Mouse (Mus musculus): Measurements from ENCODE around the gene Fads3. TPM values are rescaled to one million over a fixed set of nuclear protein-coding genes. Genes with fewer than 3 reads are reported as not detected.

Gene Fads3
- polyA plus RNA-seq, 1 experiment from 2014 or later = 5.8 TPM

DNA sequence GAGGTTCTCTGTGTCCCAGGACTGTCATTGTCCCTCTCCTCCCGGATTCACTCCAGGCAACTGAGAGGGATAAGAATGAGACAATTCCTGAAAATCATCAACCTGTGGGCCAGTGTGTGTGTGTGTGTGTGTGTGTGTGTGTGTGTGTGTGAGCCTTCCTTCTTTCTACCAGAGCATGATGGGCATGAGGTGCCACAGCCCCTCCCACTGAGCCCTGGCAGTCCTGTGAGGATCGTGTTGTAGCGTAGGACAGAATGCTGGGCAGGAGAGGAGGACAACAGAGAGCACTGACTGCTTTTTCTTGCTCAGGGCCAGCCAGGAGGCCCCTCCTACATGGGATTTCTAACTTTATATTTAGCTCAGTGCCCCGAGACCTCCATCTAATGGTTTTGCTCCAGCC is 1.4 kb downstream of the Fads3 start:
- no peak overlapping the region for H3K27ac ChIP-seq
- H3K4me3 ChIP-seq = 0 out of 2 replicates have a peak overlapping the region, but pooled peaks have one; percentile 67
- no peak overlapping the region for H3K9ac ChIP-seq
- H3K27me3 ChIP-seq = 0 out of 2 replicates have a peak, but pooled peaks cover 6% of the 10 kb centered on the region
- H3K4me1 ChIP-seq = peaks cover 22% of the 10 kb centered on the region
- ATAC-seq = no peak
- 83% methylated on average over 4 of the region's 4 CpGs for WGBS
- no peaks in the 10 kb centered on the region for H3K36me3 ChIP-seq (ENCODE audit: poor library complexity, severe bottlenecking)
- H3K9me3 ChIP-seq (replicated peaks) = no peaks in the 10 kb centered on the region
- H3K4me2 ChIP-seq = peak overlapping the region; percentile 97

DNA sequence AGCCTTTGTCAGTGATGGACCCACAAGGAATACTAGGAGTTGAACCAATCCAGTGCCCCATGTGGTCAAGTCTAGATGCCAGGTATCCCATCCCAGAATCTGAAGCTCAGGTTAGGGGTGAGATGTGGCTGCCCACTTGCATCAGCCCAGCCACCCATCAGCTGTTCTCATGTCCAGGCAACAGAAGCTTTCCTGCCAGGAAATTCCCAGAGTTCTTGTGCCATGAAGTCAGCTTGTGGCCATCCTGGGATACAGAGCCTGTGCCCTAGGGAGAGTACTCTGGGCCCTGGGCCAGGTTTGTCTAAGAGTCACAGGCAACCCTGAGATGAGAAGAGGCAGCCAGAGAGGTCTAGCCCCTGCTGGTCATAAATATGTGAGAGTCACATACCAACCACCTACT is 2.3 kb downstream of the Fads3 start:
- no peak overlapping the region for H3K4me3 ChIP-seq
- no peaks in the 10 kb centered on the region for H3K9me3 ChIP-seq (replicated peaks)
- no peaks in the 10 kb centered on the region for H3K36me3 ChIP-seq (ENCODE audit: poor library complexity, severe bottlenecking)
- no peak overlapping the region for H3K9ac ChIP-seq
- no peak for ATAC-seq
- peaks cover 20% of the 10 kb centered on the region for H3K4me1 ChIP-seq
- H3K4me2 ChIP-seq = no peak overlapping the region
- H3K27me3 ChIP-seq = 0 out of 2 replicates have a peak, but pooled peaks cover 6% of the 10 kb centered on the region
- H3K27ac ChIP-seq = no peak overlapping the region

DNA sequence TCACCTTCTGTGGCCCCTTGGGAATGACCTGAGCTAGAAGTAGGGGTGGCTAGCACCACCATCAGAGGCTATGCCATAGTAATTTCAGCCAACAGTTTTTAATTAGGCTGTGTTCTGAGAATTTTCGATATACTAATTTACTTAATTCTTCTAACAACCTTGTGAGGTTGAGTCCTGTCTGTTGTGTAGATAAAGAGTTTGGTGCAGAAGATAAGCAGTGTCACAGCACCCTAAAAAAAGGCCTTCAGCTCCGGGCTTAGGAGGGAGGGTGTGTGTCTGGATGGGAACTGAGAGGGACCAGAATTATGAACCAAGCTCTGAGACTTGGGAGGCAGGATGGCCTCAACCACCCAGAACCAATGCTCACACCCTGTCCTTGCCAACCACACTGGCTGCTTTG is 4.3 kb downstream of the Fads3 start:
- Histone ChIP-seq H3K4me2 (no peak overlapping the region), H3K36me3 (ENCODE audit: poor library complexity, severe bottlenecking) (no peaks in the 10 kb centered on the region), H3K4me1 (peaks cover 14% of the 10 kb centered on the region), H3K27ac (no peak overlapping the region), H3K4me3 (no peak overlapping the region), H3K27me3 (0 out of 2 replicates have a peak, but pooled peaks cover 3% of the 10 kb centered on the region), H3K9me3 (replicated peaks) (no peaks in the 10 kb centered on the region), H3K9ac (no peak overlapping the region)
- no peak for ATAC-seq
- 76% methylated on average over 2 of the region's 2 CpGs for WGBS

DNA sequence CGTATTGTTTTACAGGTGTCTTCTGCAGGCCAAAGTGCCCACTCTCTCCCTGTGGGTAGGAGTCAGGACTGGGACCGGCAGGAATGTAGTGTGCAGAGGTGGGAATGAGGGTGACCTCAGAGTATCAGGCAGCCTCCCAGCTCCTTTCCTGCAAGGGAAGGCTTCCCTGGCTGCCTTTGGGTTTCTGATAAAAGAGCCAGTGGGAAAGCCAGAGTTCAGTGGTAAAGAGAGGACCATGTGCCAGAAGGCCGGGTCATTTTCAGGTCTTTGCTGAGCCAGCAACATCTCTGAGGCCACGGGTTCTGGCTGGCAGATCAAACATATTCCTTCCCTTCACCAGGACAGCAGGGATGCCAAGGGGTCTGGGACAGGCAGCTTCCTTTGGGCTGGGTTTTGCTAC is 5.0 kb downstream of the Fads3 start:
- ATAC-seq = no peak
- WGBS = 75% methylated on average over 4 of the region's 4 CpGs
- H3K27ac ChIP-seq = no peak overlapping the region
- H3K4me2 ChIP-seq = no peak overlapping the region
- no peak overlapping the region for H3K9ac ChIP-seq
- peaks cover 8% of the 10 kb centered on the region for H3K4me1 ChIP-seq
- H3K36me3 ChIP-seq (ENCODE audit: poor library complexity, severe bottlenecking) = no peaks in the 10 kb centered on the region
- no peaks in the 10 kb centered on the region for H3K9me3 ChIP-seq (replicated peaks)
- no peak overlapping the region for H3K4me3 ChIP-seq
- no peaks in the 10 kb centered on the region for H3K27me3 ChIP-seq

DNA sequence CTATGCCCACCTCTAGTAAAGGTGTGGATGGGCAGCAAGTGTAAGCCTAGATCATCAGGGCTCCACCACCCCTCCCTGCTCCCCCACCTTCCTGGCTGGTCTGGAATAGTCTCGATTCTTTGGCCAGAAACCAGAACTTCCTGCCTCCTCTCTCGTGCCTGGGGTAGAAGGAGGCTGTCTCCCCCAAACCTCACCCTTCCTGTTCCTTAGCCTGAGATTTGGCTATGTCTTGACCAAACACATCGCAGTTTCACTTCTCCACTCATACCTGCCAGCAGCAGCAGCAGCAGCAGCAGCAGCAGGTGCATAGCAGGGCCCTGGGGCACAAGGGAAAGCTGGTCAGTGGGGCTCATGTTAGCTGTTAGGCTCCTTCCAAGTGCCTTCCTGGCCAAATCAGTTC is 5.6 kb downstream of the Fads3 start:
- no peak for ATAC-seq
- no peak overlapping the region for H3K4me3 ChIP-seq
- no peak overlapping the region for H3K4me2 ChIP-seq
- 70% methylated on average over 3 of the region's 3 CpGs for WGBS
- no peak overlapping the region for H3K9ac ChIP-seq
- H3K36me3 ChIP-seq (ENCODE audit: poor library complexity, severe bottlenecking) = no peaks in the 10 kb centered on the region
- H3K27ac ChIP-seq = no peak overlapping the region
- H3K4me1 ChIP-seq = peaks cover 5% of the 10 kb centered on the region; the same call in 1 of the 2 replicates
- no peaks in the 10 kb centered on the region for H3K9me3 ChIP-seq (replicated peaks)
- no peaks in the 10 kb centered on the region for H3K27me3 ChIP-seq

DNA sequence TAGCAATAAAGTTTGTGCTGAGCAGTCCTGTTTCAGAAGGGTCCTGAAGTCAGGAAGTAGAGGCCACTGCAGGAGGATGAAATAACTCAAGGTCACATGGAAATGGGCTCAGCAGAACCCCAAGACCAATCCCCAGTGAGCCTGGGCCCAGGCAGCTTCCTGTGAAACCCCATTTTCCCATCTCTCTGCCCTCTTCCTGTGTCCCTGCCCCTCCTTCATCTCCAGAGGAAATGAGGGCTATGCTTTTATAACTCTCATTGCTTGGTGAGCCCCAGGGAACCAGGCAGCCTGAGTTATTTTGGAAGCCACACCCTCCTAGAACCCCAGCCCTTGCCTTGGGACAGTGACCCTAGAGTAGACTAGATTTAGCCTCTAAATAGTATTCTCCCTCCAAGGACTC is 8.2 kb downstream of the Fads3 start:
- no peak for ATAC-seq
- Histone ChIP-seq H3K9ac (no peak overlapping the region), H3K4me2 (no peak overlapping the region), H3K27me3 (no peaks in the 10 kb centered on the region), H3K36me3 (ENCODE audit: poor library complexity, severe bottlenecking) (0 out of 2 replicates have a peak, but pooled peaks cover 3% of the 10 kb centered on the region), H3K4me3 (no peak overlapping the region), H3K9me3 (replicated peaks) (no peaks in the 10 kb centered on the region), H3K4me1 (no peaks in the 10 kb centered on the region), H3K27ac (no peak overlapping the region)

DNA sequence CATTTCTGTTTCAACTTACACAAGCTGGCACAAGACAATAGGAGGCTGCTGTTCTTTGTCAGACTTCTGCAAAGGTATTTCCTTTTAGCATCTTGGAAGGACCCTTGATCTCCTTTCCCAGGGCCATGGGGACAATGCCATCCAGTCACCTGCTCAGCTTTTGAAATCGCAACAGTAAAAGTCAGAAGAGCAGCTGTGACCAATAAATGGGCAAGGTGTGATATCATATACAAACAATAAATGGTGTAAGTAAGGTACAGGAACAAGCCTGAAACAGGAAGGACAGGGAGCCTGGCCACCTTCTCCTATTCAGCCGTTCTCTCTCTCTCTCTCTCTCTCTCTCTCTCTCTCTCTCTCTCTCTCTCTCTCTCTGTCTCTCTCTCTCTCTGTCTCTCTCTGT is 9.1 kb downstream of the Fads3 start:
- Histone ChIP-seq H3K27ac (no peak overlapping the region), H3K4me3 (no peak overlapping the region), H3K27me3 (no peaks in the 10 kb centered on the region), H3K36me3 (ENCODE audit: poor library complexity, severe bottlenecking) (0 out of 2 replicates have a peak, but pooled peaks cover 4% of the 10 kb centered on the region), H3K9me3 (replicated peaks) (no peaks in the 10 kb centered on the region), H3K9ac (no peak overlapping the region), H3K4me1 (no peaks in the 10 kb centered on the region), H3K4me2 (no peak overlapping the region)
- no peak for ATAC-seq
- WGBS = 81% methylated on average over 2 of the region's 2 CpGs

DNA sequence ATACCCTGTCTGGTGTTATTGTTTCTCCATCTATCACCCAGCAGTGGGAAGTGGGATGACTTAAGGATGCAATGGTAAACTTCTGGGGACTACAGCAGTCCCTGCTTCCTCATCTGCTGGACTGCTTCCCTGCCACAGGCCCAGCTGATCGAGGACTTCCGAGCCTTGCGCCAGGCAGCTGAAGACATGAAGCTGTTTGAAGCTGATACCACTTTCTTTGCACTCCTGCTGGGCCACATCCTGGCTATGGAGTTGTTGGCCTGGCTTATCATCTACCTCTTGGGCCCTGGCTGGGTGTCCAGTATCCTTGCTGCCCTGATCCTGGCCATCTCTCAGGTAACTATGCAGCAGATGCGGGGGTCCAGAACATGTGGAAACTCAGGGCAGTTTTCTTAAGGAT is 11.3 kb downstream of the Fads3 start:
- Histone ChIP-seq H3K27me3 (no peaks in the 10 kb centered on the region), H3K4me2 (no peak overlapping the region), H3K4me3 (no peak overlapping the region), H3K36me3 (ENCODE audit: poor library complexity, severe bottlenecking) (peaks cover 17% of the 10 kb centered on the region), H3K27ac (no peak overlapping the region), H3K9ac (no peak overlapping the region), H3K9me3 (replicated peaks) (no peaks in the 10 kb centered on the region), H3K4me1 (no peaks in the 10 kb centered on the region)
- WGBS = 95% methylated on average over 4 of the region's 4 CpGs
- ATAC-seq = no peak

DNA sequence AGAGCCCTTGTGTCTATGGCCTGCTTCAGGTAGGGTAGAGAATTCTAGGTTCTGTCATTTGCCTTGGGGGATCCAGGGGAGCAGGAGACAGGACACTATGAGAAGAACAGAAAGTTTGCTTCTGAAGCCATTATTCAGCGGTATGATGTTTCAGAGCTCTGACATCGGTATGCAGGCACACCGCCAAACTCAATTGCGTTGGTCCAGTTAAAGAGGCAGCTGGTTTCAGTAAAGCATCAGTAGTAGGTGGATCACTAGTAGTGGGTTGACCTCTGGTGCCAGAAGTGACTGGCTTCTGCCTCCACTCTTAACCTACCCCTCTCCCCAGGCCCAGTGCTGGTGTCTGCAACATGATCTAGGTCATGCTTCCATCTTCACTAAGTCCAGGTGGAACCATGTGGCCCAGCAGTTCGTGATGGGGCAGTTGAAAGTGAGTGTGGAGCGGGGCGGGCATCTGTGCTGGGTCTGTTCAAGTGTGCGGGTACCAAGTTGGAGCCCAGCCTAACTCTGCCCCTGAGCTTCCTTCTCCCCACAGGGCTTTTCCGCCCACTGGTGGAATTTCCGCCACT is 12.4 kb downstream of the Fads3 start:
- Histone ChIP-seq H3K9ac (no peak overlapping the region), H3K4me3 (no peak overlapping the region), H3K36me3 (ENCODE audit: poor library complexity, severe bottlenecking) (peaks cover 19% of the 10 kb centered on the region), H3K27ac (no peak overlapping the region), H3K4me1 (no peaks in the 10 kb centered on the region), H3K27me3 (no peaks in the 10 kb centered on the region), H3K4me2 (no peak overlapping the region), H3K9me3 (replicated peaks) (no peaks in the 10 kb centered on the region)
- no peak for ATAC-seq
- 92% methylated on average over 10 of the region's 10 CpGs for WGBS

DNA sequence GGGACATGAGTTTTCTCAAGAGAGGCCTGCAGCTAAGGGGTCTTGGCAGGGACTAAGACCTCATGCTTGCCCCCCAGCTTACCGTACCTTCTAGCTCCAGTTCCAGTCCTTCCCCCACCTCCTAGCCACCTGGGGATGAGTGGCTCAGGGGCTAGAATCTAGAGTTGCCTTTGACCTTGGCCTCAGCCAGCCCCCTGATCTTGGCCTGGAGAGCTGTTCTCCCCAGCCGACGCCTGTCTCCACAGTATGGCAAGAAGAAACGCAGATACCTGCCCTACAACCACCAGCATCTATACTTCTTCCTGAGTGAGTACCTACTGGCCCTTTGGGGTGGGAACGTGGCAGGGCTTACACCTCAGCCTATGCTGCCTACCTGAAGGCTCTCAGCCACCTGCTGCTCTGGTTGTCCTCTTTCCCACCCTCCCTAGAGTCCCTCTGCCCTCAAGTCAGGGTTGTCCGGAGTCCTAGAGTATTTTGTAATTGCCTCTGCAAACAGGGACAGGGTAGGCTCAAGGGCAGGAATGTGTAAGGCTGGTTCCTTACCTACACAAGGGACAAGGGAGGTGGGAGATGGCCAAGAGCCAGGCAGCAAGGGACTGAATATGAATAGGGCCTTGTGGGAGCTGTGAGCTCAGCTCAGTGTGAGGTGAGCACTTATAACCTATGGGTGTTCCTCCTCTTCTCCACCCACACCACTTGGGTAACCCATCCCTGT is 13.1 kb downstream of the Fads3 start:
- no peaks in the 10 kb centered on the region for H3K27me3 ChIP-seq
- no peak overlapping the region for H3K27ac ChIP-seq
- 93% methylated on average over 6 of the region's 6 CpGs for WGBS
- H3K4me1 ChIP-seq = no peaks in the 10 kb centered on the region
- H3K36me3 ChIP-seq (ENCODE audit: poor library complexity, severe bottlenecking) = peaks cover 19% of the 10 kb centered on the region
- no peak overlapping the region for H3K4me2 ChIP-seq
- ATAC-seq = no peak
- no peak overlapping the region for H3K4me3 ChIP-seq
- no peaks in the 10 kb centered on the region for H3K9me3 ChIP-seq (replicated peaks)
- no peak overlapping the region; the same call in 1 of the 2 replicates for H3K9ac ChIP-seq

DNA sequence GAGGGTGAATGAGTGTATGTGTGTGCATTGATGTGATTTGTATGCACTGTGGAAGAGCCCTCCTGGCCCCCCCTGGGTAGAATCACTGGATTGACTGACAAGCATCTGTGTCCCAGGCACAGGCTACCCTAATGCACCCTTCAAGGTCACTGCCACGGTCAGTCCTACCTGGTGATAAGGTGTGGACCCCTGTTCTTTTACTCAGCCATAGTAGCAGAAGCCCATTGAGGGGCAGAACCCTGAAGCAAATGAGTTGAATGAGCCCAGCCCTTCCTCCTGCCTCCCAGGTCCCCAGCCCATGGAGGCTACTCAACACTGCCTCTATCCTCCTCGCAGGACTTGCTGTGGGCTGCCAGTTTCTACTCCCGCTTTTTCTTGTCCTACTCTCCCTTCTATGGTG is 13.9 kb downstream of the Fads3 start:
- H3K36me3 ChIP-seq (ENCODE audit: poor library complexity, severe bottlenecking) = peaks cover 19% of the 10 kb centered on the region
- H3K4me3 ChIP-seq = no peak overlapping the region
- ATAC-seq = no peak
- 76% methylated on average over 3 of the region's 3 CpGs for WGBS
- no peaks in the 10 kb centered on the region for H3K4me1 ChIP-seq
- no peak overlapping the region for H3K4me2 ChIP-seq
- no peak overlapping the region for H3K9ac ChIP-seq
- H3K27ac ChIP-seq = no peak overlapping the region
- no peaks in the 10 kb centered on the region for H3K27me3 ChIP-seq
- H3K9me3 ChIP-seq (replicated peaks) = no peaks in the 10 kb centered on the region

DNA sequence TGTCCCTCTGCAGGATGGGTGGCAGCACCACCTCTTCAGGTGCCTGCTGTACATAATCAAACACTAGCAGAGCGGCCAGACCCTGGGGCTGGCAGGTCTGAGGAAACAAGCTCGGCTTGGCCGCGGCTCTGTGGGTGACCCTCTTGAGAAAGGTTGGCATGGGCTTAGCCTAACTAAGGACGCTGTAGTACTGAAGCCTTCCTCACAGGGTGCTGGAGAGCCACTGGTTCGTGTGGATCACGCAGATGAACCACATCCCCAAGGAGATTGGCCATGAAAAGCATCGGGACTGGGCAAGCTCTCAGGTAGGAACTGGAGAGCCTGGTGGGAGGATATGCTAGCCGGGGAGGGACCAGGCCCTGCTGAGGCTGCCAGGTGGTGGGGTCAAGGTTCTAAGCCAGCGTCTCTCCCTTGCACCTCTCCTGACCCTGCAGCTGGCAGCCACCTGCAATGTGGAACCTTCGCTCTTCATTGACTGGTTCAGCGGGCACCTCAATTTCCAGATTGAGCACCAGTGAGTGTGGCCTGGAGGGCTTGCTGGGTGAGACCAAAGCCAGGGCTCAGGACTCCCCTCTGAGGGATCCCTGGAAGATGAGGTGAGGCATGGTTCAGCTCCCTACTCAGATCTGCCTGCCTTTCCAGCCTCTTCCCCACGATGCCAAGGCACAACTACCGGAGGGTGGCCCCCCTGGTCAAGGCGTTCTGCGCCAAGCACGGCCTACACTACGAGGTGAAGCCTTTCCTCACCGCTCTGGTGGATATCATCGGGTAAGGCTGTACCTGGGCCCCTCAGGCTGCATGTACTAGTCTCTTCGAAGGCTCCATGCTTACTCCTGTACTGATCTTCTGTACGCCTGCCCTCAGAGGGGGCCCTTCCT is 14.7 kb downstream of the Fads3 start:
- ATAC-seq = no peak
- Histone ChIP-seq H3K4me2 (no peak overlapping the region), H3K27ac (no peak overlapping the region; the same call in 1 of the 2 replicates), H3K4me1 (0 out of 2 replicates have a peak, but pooled peaks cover 4% of the 10 kb centered on the region), H3K9ac (no peak overlapping the region), H3K36me3 (ENCODE audit: poor library complexity, severe bottlenecking) (peaks cover 23% of the 10 kb centered on the region), H3K4me3 (no peak overlapping the region), H3K27me3 (no peaks in the 10 kb centered on the region), H3K9me3 (replicated peaks) (no peaks in the 10 kb centered on the region)
- 86% methylated on average over 22 of the region's 22 CpGs for WGBS
